Mouse (Mus musculus): ENCODE data around the gene Gm7849. TPM values are rescaled to one million over a fixed set of nuclear protein-coding genes. Genes with fewer than 3 reads are reported as not detected.

The Gm7849 gene
- not detected for total RNA-seq (2023)

GRCm38 (mm10) chr8:21456460-21456859, at the start of gene Gm7849:
Gene Gm7849, minus strand, starts transcription at chr8:21456560.

GRCm38 (mm10) chr8:21427111-21427510, 29.2 kb downstream of the Gm7849 start, which contains the start of gene Defa36:
Gene Defa36, plus strand, starts transcription at chr8:21427411.

Other genes with a start within 250 kb of the Gm7849 start
- gene Gm15292, start 206.8 kb downstream of the Gm7849 start, total RNA-seq (2023) = not detected
- not detected for gene Defa27, start 141.0 kb downstream of the Gm7849 start, total RNA-seq (2023)
- not detected for gene Defa29, start 129.5 kb downstream of the Gm7849 start, total RNA-seq (2023)
- gene Defa2, start 78.0 kb downstream of the Gm7849 start, total RNA-seq (2023) = not detected
- gene Defa33, start 64.7 kb downstream of the Gm7849 start, total RNA-seq (2023) = not detected
- not detected for gene Defa36, start 29.1 kb downstream of the Gm7849 start, total RNA-seq (2023)
- not detected for gene Defa20, start 52.7 kb upstream of the Gm7849 start, total RNA-seq (2023)
- not detected for gene Defa32, start 72.5 kb upstream of the Gm7849 start, total RNA-seq (2023)
- not detected for gene Defa37, start 108.8 kb upstream of the Gm7849 start, total RNA-seq (2023)
- not detected for gene Defa28, start 126.4 kb upstream of the Gm7849 start, total RNA-seq (2023)
- not detected for gene Gm7861, start 137.9 kb upstream of the Gm7849 start, total RNA-seq (2023)
- not detected for gene Defa26, start 161.6 kb upstream of the Gm7849 start, total RNA-seq (2023)
- gene Defa17, start 199.2 kb upstream of the Gm7849 start, total RNA-seq (2023) = not detected
- gene Defa34, start 209.2 kb upstream of the Gm7849 start, total RNA-seq (2023) = not detected
- not detected for gene AY761184, start 247.1 kb upstream of the Gm7849 start, total RNA-seq (2023)

Data from CD4-positive naive resting alpha-beta T cell, adult 76 days (primary cell).